Mouse (Mus musculus) testis, adult 2 months (tissue): ENCODE measurements at regions not wholly inside any gene's neighbourhood (a gene's known extent, or its start where the extent isn't known, plus 50 kb on each side); places are given as distances from the start of the nearest gene placed in this dataset.

ENCODE experiments used
- H3K27ac ChIP-seq: fragments of 200-500 bp; 2 replicates; pipeline ENCODE4 v1.5.1; 2012; ENCODE audit warnings: low read depth, low read length; ENCODE audit not compliant: control insufficient read depth, insufficient read depth
- H3K27me3 ChIP-seq: fragments of 200-500 bp; 2 replicates; pipeline ENCODE4 v1.6.1; 2012; ENCODE audit warnings: mild to moderate bottlenecking, low read length, moderate library complexity; ENCODE audit not compliant: control insufficient read depth, insufficient read depth
- H3K36me3 ChIP-seq: fragments of 200-500 bp; 2 replicates; pipeline ENCODE4 v1.6.1; 2012; ENCODE audit warnings: mild to moderate bottlenecking, low read length; ENCODE audit not compliant: control insufficient read depth, insufficient read depth
- H3K4me1 ChIP-seq: fragments of 200-500 bp; 2 replicates; pipeline ENCODE4 v1.6.1; 2012; ENCODE audit warnings: low read length; ENCODE audit not compliant: control insufficient read depth, insufficient read depth
- H3K4me3 ChIP-seq: fragments of 200-500 bp; 2 replicates; pipeline ENCODE4 v1.5.1; 2012; ENCODE audit warnings: low read depth, mild to moderate bottlenecking, low read length, moderate library complexity, mixed read lengths; ENCODE audit not compliant: control insufficient read depth
- CTCF ChIP-seq: fragments of 200-500 bp; IDR thresholded peaks from 2 replicates; pipeline ENCODE4 v1.5.1; 2012; ENCODE audit warnings: low read depth, mild to moderate bottlenecking, inconsistent platforms, low read length, moderate library complexity; ENCODE audit not compliant: control insufficient read depth, insufficient read depth, insufficient replicate concordance
- POLR2A ChIP-seq: fragments of 200-500 bp; IDR thresholded peaks from 2 replicates; pipeline ENCODE4 v1.6.1; 2012; ENCODE audit warnings: low read depth, mild to moderate bottlenecking, inconsistent platforms, low read length, moderate library complexity; ENCODE audit not compliant: control insufficient read depth

DNA sequence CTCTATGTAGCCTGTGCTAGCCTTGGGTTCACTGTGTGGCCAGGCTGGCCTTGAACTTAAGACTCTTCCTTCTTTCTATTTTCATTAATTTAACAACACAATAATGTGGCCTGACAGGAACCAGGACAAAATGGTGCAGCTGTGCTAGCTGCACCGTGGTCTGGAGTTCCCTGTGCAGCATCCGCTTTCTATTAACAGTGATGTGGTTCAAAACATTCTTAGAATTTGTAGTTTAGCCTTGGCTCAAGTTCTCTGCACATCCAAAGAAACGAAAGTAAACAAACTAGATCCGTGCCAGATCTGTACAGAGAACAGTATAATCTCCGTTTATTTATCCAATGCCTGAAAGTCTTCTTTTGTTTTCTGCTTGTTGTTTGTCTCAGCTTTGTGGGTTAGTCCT is 88.5 kb downstream of the Irx1 start:
- Histone ChIP-seq H3K27me3 (no peaks in the 10 kb centered on the region), H3K27ac (no peak overlapping the region), H3K4me1 (no peaks in the 10 kb centered on the region), H3K4me3 (no peak overlapping the region), H3K36me3 (no peaks in the 10 kb centered on the region)
- TF ChIP-seq POLR2A (no peak), CTCF (no peak)

DNA sequence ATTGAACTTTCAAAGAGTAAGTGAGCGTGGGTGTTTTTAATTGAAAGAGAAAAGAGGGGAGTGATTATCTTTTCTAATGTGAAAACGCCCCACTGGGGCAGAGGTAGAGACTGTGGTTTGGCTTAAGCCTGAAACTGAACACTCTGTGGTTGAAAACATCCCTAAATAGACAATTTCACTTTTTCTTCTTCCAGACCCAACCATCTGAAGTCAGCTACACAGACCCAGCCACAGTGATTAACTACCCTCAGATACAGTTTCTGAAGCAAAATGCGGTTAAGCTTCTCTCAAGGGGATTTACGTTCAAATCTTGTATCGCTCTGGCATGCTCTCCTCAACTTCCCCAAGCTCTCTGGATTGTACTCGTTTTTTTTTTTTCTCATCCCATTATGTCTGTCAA is 94.8 kb downstream of the Irx1 start:
- no peak overlapping the region for H3K4me3 ChIP-seq
- H3K36me3 ChIP-seq = no peaks in the 10 kb centered on the region
- no peaks in the 10 kb centered on the region for H3K4me1 ChIP-seq
- no peak for TF ChIP-seq POLR2A
- TF ChIP-seq CTCF = no peak
- no peak overlapping the region for H3K27ac ChIP-seq
- no peaks in the 10 kb centered on the region for H3K27me3 ChIP-seq

DNA sequence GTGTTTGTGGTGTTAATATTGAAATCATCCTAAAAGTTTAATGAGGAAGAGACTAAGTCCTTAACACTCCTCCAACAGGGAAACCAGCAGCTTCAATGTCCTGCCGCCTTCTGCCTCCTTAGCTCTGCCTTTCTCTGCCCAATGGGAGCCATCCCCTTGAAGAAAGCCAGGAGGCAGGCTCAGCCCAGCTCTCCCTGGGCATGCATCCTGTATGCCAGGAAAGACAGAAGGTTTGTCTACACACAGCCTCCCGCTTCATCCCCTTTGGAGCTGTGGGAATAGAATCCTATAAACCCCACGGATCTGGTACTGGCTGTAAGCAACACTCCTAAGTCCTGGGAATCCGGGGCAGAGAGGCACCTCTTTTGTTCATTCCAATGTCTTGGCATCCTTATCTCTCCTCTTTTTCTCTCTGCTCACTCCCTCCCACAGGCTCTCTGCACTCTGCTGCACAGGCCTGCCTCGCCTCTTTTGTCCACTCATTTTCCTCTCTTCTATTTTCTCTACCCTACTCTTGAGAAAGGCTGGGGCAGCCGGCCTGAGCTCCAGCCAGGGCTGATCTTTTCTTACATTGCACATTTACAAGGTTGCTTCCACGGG is 110.0 kb downstream of the Irx1 start:
- no peak for TF ChIP-seq POLR2A
- no peak for TF ChIP-seq CTCF
- Histone ChIP-seq H3K4me1 (peaks cover 3% of the 10 kb centered on the region; the same call in 1 of the 2 replicates), H3K36me3 (no peaks in the 10 kb centered on the region), H3K27me3 (no peaks in the 10 kb centered on the region), H3K27ac (no peak overlapping the region), H3K4me3 (no peak overlapping the region)

DNA sequence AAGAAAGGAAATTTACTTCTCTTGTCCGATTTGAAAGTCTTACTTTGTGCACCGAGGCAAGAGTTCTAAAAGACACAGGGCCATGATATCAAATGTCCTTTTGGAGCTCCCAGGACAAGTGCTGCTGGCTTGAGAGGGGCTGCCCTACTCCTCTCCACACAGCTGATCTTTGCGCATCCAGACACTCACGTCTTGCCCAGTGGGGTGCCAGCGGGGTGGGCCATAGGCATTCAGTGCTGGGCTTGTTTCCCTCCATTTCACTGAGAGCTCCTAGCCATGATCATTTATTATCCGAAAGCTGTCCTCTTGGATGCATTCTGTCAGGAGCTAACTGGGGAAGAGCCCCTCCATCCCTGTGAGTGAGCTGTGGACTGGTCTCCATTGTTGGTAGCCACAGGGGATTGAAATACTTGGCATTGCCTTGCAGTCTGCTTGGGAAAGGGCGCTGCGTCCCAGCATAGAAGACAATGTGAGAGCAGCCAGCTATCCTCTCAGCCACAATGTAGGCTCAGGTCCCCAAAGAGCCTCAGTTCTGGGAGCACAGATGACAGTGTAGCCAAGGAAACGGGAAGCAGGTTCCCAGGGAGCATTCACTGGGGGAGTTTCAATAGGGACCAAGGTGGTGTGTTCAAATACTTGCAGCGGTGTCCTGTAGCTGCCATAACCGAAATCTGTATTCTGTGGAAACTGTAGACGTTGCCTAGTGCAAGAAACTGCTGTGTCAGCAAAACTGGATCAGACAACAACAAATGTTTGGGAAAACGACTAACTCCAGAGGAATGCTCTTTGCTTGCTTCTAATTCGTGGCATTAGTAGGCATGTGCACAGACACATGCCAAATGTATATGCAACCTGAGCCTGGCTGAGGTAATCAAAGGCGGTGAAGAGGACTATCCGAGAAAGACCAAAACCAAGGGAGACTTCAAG is 159.2 kb downstream of the Irx1 start:
- H3K27ac ChIP-seq = no peak overlapping the region
- H3K4me3 ChIP-seq = no peak overlapping the region
- H3K36me3 ChIP-seq = no peaks in the 10 kb centered on the region
- TF ChIP-seq POLR2A = no peak
- TF ChIP-seq CTCF = no peak
- H3K27me3 ChIP-seq = no peaks in the 10 kb centered on the region
- H3K4me1 ChIP-seq = no peaks in the 10 kb centered on the region

DNA sequence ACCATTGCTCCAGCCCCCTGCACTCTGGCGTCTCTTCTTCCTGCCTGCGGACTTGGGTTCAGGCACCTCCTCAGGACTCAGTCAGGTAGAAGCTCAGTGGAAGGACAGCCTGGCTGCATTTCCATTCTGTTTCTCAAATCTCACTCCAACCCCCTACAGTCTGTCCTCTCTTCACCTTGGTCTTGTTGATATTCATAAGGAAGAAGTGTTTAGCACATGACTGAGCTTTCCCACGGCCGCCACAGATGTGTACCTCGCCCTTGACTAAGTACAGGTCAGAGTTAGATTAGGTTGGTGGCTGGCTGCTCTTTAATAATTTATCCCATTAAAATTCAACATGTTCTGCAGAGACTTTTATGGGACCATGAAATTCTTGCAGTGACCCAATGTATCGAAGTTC is 165.2 kb downstream of the Irx1 start:
- no peak for TF ChIP-seq CTCF
- no peak for TF ChIP-seq POLR2A
- no peak overlapping the region for H3K4me3 ChIP-seq
- no peaks in the 10 kb centered on the region for H3K4me1 ChIP-seq
- H3K27ac ChIP-seq = no peak overlapping the region
- no peaks in the 10 kb centered on the region for H3K36me3 ChIP-seq
- no peaks in the 10 kb centered on the region for H3K27me3 ChIP-seq

DNA sequence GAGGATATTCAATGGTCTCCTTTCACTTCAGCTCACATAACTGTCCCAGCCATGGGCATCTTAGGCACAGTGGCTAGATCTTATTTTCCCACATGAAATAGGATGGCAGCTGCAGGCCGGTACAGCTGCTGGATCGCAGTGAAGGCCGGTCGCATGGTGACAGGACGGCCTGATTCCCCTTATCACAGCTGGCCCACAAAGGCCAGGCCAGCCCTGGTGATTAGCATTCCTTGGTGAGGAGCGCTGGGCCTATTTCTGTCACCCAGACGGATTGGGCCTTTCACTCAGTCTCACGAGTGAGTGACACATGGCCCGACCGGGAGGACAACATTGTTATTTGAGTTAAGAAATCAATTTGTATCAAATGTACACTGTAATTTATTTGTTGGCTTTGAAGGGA is 178.8 kb downstream of the Irx1 start:
- no peaks in the 10 kb centered on the region for H3K27me3 ChIP-seq
- H3K4me3 ChIP-seq = no peak overlapping the region
- no peaks in the 10 kb centered on the region for H3K36me3 ChIP-seq
- no peak overlapping the region for H3K27ac ChIP-seq
- TF ChIP-seq POLR2A (no peak), CTCF (no peak)
- no peaks in the 10 kb centered on the region for H3K4me1 ChIP-seq

DNA sequence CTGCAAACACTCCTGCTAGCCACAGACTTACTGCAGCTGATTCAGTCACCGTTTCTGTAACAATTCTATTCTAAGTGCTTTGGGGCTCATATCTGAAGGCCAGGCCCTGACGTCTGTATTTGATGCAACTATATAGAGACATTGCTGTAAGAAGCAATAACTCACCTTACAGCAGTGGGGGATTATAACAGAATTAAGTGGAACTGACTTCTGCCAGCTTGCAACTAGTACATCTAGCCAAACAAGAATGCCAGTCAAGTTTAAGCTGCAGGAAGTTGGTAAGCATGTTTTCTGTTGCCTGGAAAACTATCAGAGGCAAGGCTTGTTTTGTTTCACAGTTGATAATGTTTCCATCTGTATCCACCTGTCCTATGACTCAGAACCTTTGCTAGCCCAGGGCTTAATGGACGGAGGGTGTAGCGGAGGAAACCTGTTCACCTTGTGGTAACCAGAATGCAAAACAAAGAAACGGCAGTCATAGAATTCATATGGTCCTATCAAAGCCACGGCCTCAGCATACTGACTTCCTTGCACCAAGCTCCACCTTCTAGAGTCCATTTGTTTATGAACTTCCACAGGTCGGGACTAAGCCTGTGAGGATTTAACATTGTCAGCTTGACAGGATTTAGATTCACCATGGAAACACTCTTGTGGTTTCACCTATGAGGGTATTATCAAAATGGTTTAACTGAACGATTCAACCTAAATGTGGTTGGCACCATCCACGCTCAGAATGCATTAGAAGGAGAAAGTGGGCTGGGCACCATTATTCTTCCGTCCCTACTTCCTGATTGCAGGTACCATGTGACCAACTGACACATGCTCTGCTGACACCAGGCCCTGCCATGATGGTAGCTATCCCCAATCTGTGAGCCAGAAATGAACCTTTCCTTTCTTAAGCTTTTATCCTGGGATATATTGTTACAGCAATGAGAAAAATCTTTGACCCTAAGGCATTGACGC is 216.2 kb downstream of the Irx1 start:
- no peak overlapping the region for H3K4me3 ChIP-seq
- no peaks in the 10 kb centered on the region for H3K36me3 ChIP-seq
- TF ChIP-seq CTCF (no peak), POLR2A (no peak)
- H3K4me1 ChIP-seq = no peaks in the 10 kb centered on the region
- H3K27ac ChIP-seq = no peak overlapping the region
- H3K27me3 ChIP-seq = no peaks in the 10 kb centered on the region
